Mouse (Mus musculus) urinary bladder, postnatal 10 days (tissue): ENCODE measurements around the gene Ntng1.

Experiments used
- DNase-seq: peaks from one replicate; pipeline ENCODE4 v3.0.0; 2022; ENCODE audit warnings: low spot score

The Ntng1 gene

DNA sequence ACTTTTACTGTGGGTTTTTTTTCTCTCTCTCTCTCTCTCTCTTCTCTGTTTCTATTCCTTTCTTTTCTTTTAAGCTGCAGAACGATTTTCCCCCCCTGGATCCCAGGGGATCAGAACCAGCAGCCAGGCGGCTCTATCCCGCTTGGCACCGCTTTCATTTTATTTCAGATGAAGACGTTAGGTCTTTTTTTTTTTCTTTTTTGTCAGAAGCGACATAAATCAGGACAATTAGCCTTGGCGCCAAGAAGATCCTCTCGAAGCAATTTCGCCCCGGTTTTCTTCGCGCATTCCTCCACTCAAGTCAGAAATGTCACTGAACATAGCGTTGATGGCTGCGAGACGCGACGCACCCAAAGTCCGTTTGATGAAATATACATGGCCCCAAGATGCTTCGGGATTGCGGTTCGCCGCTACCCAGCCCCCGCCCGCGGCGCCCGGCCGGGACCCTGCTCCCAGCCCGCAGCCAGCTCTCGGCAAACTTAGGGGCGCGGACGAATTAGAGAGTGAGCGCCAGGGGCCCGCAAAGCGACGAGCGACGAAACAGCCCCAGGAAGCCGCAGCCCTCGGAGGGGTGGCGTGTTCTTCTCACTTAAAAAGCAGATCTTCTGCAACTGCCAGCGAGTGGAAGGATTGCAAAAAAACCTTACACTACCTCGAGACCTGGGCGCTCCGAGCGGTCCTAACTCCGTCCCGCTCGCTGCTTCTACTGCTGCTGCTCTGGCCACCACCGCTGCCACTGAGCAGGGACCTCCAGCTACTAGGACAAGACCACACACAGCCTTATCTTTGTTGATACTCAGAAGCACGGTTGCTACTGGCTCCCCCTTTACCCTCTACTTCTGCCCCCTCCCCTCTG, at the start of gene Ntng1:
Ntng1 (minus strand) TSS at position 806 of the 856 bp plus-strand sequence.
- DNase-seq, result no peak

DNA sequence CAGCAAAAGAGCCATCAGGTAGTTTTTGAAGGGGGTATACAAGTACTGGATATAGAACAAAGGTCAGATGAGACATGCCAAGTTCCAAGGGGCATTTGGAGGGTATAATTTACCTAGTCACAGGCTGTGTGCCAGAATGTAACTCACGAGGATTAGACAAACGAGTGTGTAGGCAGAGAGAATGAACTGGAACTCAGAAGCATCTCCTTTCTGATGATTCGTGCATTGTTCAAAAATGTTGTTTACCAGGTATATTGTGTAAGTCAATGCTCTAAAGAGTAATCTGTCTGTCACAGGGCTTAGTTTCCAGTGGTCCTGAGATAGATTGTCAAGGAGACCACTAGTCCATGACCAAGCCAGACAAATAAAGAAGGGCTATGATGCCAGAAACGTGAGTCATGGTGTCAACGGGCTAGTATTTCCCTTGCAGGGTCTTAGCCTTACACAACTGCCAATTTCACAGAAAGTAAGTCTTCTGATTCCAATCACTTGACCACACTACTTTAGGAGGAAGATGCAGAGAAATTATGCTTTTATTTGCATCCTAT, 43.7 kb upstream of the Ntng1 start:
- DNase-seq, result no peak

DNA sequence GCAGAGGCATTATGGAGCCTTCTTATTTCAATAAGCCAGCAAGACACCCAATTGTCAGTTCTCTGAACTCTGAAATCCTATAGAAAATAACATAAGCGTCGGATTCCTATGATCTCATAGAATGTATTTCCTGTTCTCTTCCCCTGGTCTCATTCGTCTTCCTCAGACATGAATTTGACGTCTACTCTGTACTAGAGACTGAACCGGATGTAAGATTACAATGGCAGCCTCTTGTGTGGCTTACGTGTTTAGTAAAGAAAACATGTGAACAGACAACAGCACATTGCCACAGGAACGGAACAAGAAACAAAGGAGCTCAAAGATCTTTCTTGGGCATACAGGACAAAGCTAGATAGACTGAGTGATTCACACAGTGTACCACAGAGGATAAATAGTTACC, 5.3 kb upstream of the Ntng1 start:
- DNase-seq, result no peak

DNA sequence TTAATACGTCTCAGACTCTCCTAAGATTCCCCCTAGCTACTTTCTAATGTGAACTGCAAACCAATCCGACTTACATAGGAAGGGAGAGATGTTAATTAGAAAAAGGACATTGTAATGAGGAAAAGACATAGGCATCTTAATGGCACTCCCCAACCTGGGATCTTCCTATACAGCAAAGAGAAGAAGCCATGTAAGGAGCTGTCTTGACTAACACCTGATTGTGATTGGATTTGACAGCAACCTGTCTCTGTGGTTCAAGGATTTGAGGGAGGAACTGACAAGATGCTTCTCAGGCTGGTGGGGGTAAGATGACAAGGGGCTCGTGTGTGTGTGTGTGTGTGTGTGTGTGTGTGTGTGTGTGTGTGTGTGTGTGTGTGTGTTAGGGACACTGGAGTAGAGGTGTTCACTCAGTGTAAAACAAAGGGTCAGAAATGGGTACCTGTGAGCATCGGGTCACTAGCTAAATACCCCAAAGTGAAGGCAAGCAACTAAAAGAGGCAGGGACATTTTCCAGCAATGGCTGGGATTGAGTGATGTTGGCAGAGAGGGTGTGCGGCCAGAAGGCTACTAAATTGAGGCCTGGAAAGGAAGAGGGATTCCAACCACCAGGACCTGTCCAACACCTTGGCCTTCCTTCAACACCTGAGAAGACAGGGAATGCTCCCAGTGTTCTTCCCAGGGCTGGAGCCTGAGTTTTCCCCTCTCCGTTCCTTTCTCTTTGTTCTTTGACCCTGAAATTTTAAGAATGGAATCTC, 667 bp upstream of the Ntng1 start:
- no peak for DNase-seq

DNA sequence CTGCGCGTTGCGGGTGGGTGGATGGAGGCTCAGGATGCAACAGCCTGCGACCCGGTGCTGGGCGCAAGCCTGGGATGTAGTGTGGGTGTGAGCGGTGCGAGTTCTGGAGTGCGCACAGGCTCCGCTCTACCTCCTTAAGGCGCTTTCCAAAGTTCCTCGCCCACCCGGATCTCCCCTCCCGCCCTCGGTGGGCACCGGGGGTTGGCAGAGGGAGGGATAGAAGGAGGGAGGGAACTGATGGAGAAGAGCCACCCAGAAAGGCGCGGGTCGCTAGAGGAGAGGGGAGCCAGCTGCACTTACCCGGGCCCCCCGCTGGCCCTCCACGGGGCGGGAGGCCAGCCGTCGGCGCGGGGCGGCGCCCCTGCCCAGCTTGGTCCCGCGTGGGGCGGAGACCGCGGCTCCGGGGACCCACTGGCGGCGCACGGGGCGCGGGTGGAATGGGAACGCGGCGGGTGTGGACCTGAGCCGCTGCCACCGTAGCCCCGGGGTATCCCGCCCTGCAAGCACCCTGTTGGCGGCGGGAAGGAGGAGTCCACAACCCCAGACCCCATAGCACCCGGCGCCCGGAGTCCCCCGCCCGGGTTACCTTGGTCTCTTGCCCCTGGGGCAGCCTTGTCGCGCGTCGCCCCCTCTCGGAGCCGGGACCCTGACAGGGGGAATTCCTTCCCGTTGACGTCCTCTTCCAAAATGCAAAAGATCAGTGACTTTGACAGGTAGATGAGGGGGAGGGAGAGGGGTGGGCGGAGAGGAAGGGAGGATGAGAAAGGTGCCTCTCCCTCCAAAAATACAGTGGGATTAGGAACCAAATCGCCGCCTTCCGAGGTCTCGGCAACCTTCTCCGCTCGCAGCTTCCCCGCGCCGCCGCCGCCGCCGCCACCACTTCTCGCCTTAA, 1.3 kb downstream of the Ntng1 start:
- DNase-seq, result no peak

DNA sequence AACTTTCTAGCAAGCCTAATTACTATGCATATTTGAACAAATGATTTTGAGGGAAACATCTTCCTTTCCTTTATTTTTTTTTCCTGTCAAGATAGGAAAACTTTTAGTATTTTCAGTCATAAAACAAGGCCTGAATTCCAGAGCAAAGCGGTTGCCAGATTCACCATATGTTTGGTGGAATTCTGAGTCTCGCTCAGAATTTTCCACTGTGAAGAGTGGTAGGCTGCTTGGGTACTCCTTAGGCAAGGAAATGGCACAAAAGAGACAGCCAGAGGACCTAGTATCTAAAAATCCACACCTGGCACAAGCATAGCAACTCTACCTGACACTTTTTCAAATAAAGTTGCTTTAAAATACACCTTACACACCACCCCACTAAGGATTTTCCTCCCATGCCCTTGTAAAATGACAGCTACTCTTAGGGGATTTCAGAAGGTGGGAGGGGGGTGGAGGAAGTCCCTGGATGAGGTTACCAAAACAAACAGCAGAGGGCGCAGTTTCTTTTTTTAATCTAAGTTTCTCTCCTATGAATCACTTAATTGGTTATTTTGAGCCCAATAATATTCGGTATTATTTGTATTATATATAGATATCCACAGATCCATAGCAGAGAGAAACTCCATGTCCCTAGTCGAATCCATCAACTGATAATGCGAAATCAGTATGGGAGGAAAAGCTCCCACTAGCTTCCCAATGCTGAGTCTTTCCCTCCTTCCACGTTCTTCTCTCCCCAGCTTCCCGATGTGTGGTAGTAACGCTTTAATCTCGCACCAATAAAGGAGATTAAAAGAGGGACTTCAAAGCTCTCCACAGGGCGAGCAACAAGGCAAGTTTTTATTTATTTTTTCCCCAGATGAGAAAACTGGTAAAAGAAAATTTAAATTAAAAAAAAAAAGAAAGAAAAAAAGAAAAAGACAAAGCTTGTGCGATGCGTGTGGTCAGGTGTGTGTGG, 2.2 kb downstream of the Ntng1 start:
- no peak for DNase-seq

DNA sequence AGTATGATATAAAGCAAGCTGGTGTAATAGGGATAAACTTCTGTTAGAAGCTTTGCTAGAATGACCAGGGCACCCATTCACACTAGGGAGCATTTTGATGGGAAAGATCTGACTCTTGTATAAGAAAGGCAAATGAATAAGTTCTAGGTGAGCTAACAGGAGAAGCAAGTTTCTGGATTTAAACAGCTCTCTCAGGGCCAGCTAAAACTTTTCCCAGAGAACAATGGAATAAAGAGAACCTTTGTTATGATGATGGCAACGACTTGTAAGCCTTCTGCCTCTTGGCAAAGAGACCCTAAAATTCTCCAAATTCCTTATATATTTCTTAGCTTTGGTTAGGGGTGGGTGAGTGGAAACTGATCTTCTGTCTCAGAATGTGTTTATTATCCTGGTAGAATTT, 7.7 kb downstream of the Ntng1 start:
- DNase-seq, result no peak

DNA sequence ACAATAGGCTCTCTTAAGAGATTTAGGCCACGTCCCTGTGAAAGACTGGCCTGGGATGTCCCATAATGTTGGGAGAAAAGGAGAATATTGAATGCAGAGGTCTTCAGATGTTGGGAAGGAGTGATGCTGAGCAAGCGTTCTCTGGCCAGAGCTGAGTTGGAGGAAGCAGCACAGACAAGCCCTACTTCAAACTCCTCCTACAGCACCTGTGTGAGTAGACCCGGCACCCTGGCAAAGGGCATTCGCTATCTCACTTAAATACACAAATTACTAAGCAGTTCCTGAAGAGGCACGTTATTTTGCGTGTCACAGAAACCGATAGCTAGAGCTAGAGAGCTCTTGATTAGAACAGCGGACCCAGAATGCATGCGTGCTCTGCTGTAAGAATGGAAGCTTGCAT, 10.7 kb downstream of the Ntng1 start:
- DNase-seq, result no peak

DNA sequence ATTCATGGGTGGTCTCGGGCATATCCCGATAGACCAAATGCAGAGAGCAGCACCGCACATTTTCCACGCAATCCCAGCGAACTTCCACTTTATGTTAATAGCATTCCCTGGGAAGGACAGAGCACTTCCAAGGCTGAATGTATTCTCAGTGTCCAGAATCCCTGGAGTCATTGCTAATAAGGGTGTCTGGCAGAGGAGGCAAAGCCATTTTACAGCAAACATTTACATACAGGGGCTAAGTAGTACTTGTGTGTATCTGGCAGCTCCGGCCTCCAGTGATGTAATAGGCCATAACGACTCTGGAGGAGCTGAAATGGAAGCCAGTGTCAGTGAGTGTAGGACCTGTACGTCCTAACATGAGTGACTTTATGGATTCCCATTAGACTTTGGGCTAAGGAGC, 11.5 kb downstream of the Ntng1 start:
- DNase-seq, result no peak

DNA sequence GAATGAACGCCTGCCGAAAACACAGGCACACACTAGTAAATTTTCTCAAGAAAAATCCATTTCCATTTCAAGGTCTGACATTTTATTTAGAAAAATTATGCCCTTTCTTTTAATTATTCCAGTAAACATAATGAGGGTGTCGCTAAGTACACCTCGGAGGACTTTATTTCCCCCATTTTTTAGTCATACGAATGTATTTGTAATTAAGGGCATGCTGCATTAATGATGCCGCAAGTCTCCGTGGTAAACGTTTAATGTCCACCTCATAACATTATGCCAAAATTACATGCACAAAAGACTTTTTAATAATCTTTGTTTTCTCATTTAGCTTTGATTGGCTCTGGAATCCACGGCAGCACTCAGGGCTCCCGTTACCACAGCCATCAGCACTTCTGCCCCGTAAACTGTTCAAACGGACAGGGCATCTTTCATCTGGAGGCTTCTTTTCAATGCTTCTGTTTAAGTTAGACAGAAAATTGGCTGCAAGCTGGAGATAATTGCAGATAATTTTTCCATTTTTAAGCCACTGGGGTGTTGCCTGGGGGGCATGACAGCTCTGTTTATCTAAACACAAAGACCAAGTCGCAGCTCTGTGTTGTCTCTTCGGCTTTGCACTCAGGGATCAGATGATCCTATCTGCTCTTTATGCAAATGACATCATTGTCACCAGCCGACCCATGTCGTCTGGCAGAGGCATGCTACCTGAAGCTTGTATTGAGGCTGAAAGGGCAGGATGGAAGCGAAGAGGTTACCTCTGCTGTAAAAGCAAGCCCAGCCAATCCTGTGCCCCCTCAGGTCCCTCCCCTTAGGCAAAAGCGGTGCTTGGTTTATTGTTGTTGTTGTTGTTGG, 12.5 kb downstream of the Ntng1 start:
- no peak for DNase-seq

DNA sequence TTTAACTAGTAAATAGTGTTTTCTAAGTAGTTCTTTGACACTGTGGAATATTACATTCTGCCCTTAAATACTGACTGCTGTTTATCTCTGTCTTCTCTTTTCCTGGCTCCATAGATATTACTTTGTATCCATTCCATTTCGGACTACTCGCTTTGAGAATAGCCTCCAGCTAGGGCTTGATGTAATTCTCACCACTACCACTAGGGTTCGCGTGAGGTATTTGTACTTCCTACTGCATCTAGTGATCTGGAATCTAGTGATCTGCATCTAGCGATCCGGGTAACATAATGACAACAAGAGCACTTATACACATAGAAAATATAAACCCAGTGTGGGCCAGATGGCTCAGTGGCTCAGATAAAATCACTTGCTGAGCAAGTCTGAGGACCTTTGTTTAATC, 14.2 kb downstream of the Ntng1 start:
- DNase-seq, result no peak

DNA sequence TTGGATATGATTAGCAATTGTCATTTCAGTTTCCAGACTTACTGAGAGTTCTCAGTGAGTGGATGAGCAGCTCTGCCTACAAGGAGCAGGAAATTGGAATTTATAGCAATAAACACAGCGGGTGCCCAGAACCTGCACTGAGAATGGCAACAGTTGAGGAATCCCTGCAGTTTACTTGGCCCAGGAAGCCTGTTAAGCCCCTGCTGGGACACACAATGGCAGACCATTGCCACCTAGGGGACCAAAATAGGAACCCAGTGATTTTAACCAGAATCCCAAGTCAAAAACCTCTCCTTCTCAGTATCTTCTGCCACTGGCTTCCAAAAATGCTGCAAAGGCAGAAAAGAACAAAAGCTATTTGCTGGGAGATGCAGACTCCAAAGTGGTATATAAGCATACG, 37.8 kb downstream of the Ntng1 start:
- DNase-seq, result no peak

DNA sequence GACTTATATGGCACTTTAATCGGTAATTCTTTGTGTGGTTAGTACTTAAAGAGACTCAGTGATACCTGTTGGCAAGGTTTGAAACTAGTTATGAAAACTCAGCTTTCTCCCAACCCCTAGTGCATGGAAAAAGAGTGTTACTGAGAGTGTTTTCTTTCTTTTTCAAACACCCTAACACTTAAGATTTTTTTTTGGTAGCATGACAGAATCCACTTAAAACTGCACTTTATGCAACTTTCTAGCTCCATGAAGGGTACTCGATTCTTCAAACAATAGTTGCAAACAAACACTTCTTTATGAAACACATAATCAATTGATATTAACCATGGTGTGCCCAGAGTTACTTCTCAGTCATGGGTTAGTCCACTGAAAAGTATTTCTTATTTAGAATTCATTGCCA, 49.4 kb downstream of the Ntng1 start:
- no peak for DNase-seq

DNA sequence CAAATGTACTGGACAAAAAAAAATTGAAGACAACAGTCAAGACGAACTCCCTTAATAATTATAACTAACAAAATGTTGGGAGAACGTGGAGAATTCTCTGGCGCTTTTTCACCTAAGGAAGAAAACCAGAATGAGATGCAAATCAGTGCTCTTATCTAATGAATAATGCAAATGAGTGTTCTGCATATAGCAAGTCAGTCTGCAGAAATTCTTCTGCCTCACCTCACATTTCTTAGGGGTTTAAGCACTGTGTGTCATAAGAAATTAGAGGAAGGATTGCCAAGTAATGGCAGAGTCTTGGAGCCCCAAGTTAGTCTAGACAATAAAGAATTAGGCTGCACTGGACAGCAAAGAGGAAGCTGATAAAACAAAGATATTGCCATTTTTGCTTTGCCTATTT, 49.8 kb downstream of the Ntng1 start:
- DNase-seq, result no peak

DNA sequence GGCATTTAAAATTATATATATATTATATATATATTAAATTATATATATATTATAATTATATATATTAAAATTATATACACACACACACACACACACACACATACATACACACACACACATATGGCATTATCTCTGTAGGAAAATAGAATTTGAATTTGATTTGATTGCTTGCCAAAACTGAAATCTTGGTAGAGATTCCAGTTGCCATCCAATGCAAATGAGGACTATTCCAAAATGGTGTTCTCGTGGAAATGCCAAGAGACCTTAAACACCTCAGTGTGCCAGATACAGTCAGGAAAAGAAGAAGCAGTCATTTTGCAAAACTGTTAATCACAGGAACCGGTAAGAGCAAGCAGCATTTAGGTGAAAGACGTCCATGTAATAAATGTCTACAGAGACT, 51.3 kb downstream of the Ntng1 start:
- no peak for DNase-seq

DNA sequence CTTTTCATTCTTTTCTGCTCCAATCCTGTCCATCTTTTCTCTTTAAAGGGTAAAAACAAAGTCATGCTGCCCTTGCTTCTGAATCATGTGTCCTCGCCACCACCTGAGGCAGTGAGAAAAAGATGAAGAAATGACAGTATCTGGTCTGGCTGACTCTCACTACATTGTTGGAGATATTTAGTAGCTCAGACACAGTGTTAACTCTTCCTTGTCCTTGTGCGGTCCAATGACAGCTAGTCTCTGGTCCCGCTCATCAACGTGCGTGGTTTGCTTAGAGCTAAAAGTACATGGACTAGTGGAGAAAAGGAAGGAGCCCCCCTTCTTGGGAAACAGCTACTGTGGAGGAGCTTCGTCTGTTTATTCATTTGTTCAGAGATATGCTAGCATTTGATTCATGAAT, 56.6 kb downstream of the Ntng1 start:
- DNase-seq, result no peak

DNA sequence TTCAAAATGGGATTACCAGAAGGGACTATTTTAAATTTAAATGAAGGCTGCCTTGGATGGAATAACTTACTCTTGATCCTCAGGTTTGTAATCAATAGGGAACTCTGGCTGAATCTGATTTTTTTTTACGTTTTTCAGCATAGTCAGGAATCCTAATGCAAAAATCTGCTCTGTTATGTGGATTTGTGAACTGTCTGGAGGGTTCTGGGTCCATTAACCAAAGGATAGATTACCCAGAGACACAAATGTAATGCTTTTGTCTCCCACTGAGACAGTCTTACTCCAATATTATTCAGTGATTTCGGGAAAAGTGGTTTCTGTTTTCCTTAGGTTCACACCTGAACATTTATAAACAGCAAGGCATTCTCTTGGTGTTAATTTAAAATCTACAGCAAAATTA, 58.5 kb downstream of the Ntng1 start:
- no peak for DNase-seq

DNA sequence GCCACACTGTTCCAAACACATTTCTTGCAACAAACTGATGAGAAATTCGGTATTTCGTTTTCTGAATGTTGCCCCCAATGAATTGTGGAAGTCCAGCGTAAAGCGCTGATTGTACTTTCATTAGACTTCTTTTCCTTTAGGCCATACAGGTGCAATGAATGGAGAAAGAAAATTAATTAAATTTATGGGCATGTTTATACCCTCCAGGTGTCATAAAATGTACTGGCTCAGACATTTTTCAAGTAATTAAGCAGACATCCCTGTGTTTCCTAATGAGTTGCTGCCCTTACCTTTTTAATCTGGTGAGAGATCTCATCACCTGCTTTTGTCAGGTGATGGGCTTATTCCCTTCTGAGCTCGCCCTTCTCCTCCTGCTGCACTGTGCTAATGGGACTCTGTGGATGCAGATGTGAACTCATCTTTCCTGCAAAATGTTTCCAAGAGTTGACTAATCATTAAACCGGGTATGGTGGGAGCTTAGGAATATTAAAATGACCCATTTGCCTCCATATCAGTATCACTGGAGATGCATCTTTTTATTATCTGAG, 79.0 kb downstream of the Ntng1 start:
- no peak for DNase-seq

DNA sequence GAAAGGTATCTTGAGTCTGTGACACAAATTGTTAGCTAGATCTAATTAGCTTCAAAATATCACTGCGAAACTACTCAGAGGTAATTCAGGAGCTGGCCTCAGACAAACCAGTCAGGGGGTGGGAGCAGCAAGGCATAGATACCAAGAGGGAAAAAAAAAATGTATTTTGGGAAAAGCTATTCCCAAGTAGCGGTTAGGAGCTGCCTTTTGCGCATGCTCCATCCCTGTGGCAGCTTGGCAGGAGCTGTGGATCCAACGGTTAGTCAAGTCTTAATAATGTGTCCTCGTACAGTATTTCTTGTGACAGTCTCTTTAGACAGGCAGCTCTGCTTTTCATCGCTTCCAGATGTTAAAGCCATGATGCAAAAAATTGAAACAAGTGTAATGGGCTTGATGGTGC, 87.9 kb downstream of the Ntng1 start:
- DNase-seq, result no peak

DNA sequence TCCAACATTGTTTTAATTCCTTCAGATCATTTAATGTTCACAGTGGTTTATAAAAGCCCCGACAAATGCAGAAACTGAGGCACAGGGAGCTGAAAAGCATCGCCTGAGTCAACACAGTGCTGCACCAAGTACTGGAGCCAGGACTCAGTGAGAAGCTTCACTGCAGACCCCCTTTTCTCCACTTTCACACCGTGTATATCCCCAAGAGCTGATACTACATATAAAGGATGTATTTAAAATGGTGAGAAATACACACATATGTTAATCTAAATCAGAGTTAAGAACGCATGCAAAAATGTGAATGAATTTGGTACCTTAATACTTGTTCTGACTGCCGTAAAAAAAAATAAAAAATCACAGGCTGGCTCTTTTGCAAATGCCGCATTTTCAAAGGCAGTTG, 88.4 kb downstream of the Ntng1 start:
- DNase-seq, result no peak
